Mouse (Mus musculus) MEL (cell line): ENCODE results near the gene Pole. TPM values are rescaled to one million over a fixed set of nuclear protein-coding genes. Genes with fewer than 3 reads are reported as not detected.

ENCODE experiments used
- DNase-seq: peaks from one replicate; pipeline ENCODE4 v3.0.0; 2011; ENCODE audit warnings: low read depth, low spot score
- H3K27ac ChIP-seq: 2 replicates; pipeline ENCODE4 v1.5.1; 2012; ENCODE audit warnings: low read depth, mild to moderate bottlenecking, control low read depth, low read length, moderate library complexity; ENCODE audit not compliant: control insufficient read depth
- H3K27me3 ChIP-seq, 2 experiments: fragments of 150-350 bp in 1 of 2; sonication (generic) in 1 of 2; 2 replicates each; pipeline ENCODE4 v1.6.1; 2012; ENCODE audit warnings: low read length in 2 of 2, mild to moderate bottlenecking in 2 of 2, improper control_type of control experiment in 1 of 2, moderate library complexity in 1 of 2; ENCODE audit not compliant: insufficient read depth in 2 of 2, control insufficient read depth in 1 of 2
- H3K36me3 ChIP-seq, 2 experiments: 2 replicates each; pipeline ENCODE4 v1.6.1; 2012 to 2014; ENCODE audit warnings: low read length in 2 of 2, improper control_type of control experiment in 1 of 2, inconsistent platforms in 1 of 2, mild to moderate bottlenecking in 1 of 2; ENCODE audit not compliant: insufficient read depth in 2 of 2, control insufficient read depth in 1 of 2
- H3K4me1 ChIP-seq, 2 experiments: fragments of 150-350 bp in 1 of 2; sonication (generic) in 1 of 2; 2 replicates each; pipeline ENCODE4 v1.6.1; 2012; ENCODE audit warnings: low read length in 2 of 2, improper control_type of control experiment in 1 of 2, mild to moderate bottlenecking in 1 of 2; ENCODE audit not compliant: insufficient read depth in 2 of 2, control insufficient read depth in 1 of 2
- H3K4me3 ChIP-seq, 2 experiments: fragments of 150-350 bp in 1 of 2; sonication (generic) in 1 of 2; 2 replicates each; pipeline ENCODE4 v1.5.1; 2012; ENCODE audit warnings: low read depth in 2 of 2, low read length in 2 of 2, mild to moderate bottlenecking in 2 of 2, moderate library complexity in 2 of 2, control low read depth in 1 of 2, improper control_type of control experiment in 1 of 2; ENCODE audit not compliant: control insufficient read depth in 1 of 2, insufficient read depth in 1 of 2
- H3K79me2 ChIP-seq: 2 replicates; pipeline ENCODE4 v1.6.1; 2012; ENCODE audit warnings: mild to moderate bottlenecking, low read length, moderate library complexity; ENCODE audit not compliant: control insufficient read depth, poor library complexity, insufficient read depth
- H3K9ac ChIP-seq: 2 replicates; pipeline ENCODE4 v1.6.1; 2012; ENCODE audit warnings: low read depth, mild to moderate bottlenecking, control low read depth, low read length, moderate library complexity; ENCODE audit not compliant: control insufficient read depth, poor library complexity, severe bottlenecking
- H3K9me3 ChIP-seq: fragments of 150-350 bp; sonication (generic); replicated peaks from 2 replicates; pipeline ENCODE4 v1.6.1; 2012; ENCODE audit warnings: mild to moderate bottlenecking, low read length, improper control_type of control experiment, moderate library complexity; ENCODE audit not compliant: insufficient read depth
- CTCF ChIP-seq, 3 experiments: IDR thresholded peaks in 2 of 3; conservative IDR thresholded peaks in 1 of 3; 2 replicates each; pipeline ENCODE4 v1.5.1; 2011 to 2012; ENCODE audit warnings: low read length in 3 of 3, low read depth in 2 of 3, mild to moderate bottlenecking in 2 of 3, improper control_type of control experiment in 1 of 3, inconsistent platforms in 1 of 3, mixed read lengths in 1 of 3, moderate library complexity in 1 of 3; ENCODE audit not compliant: control insufficient read depth in 1 of 3, insufficient read depth in 1 of 3, poor library complexity in 1 of 3, severe bottlenecking in 1 of 3
- E2F4 ChIP-seq: IDR thresholded peaks from 2 replicates; pipeline ENCODE4 v1.6.1; 2011; ENCODE audit warnings: low read depth, low read length, improper control_type of control experiment, borderline replicate concordance
- ELF1 ChIP-seq: IDR thresholded peaks from 2 replicates; pipeline ENCODE4 v1.6.1; 2014; ENCODE audit warnings: low read depth, mild to moderate bottlenecking, inconsistent platforms, low read length, improper control_type of control experiment, moderate library complexity
- EP300 ChIP-seq, 2 experiments: IDR thresholded peaks; 2 replicates each; pipeline ENCODE4 v1.6.1; 2011; ENCODE audit warnings: improper control_type of control experiment in 2 of 2, low read length in 2 of 2, low read depth in 1 of 2, mild to moderate bottlenecking in 1 of 2
- ETS1 ChIP-seq: IDR thresholded peaks from 2 replicates; pipeline ENCODE4 v1.6.1; 2012; ENCODE audit warnings: low read depth, mild to moderate bottlenecking, inconsistent platforms, low read length, improper control_type of control experiment, moderate library complexity
- GABPA ChIP-seq: IDR thresholded peaks from 2 replicates; pipeline ENCODE4 v1.6.1; 2012; ENCODE audit warnings: low read depth, mild to moderate bottlenecking, inconsistent platforms, low read length, improper control_type of control experiment, moderate library complexity
- GATA1 ChIP-seq: IDR thresholded peaks from 2 replicates; pipeline ENCODE4 v1.6.1; 2011; ENCODE audit warnings: low read depth, low read length, improper control_type of control experiment
- HCFC1 ChIP-seq: IDR thresholded peaks from 2 replicates; pipeline ENCODE4 v1.6.1; 2012; ENCODE audit warnings: low read depth, mild to moderate bottlenecking, inconsistent platforms, low read length, improper control_type of control experiment, moderate library complexity
- KAT2A ChIP-seq: conservative IDR thresholded peaks from 2 replicates; pipeline ENCODE4 v1.6.1; 2012; ENCODE audit warnings: low read depth, low read length, improper control_type of control experiment, inconsistent platforms
- NRF1 ChIP-seq: IDR thresholded peaks from 2 replicates; pipeline ENCODE4 v1.6.1; 2014; ENCODE audit warnings: low read depth, mild to moderate bottlenecking, inconsistent platforms, low read length, improper control_type of control experiment, moderate library complexity; ENCODE audit not compliant: poor library complexity, insufficient read depth, severe bottlenecking
- POLR2A ChIP-seq, 2 experiments: IDR thresholded peaks; 2 replicates each; pipeline ENCODE4 v1.6.1; 2011 to 2012; ENCODE audit warnings: low read length in 2 of 2, mild to moderate bottlenecking in 2 of 2, control low read depth in 1 of 2, improper control_type of control experiment in 1 of 2, low read depth in 1 of 2, moderate library complexity in 1 of 2; ENCODE audit not compliant: control insufficient read depth in 1 of 2, insufficient read depth in 1 of 2, poor library complexity in 1 of 2
- POLR2AphosphoS2 ChIP-seq: IDR thresholded peaks from 2 replicates; pipeline ENCODE4 v1.6.1; 2011; ENCODE audit warnings: low read length, improper control_type of control experiment
- POLR2AphosphoS5 ChIP-seq: IDR thresholded peaks from 2 replicates; pipeline ENCODE4 v1.6.1; 2012; ENCODE audit warnings: low read depth, borderline replicate concordance, mild to moderate bottlenecking, inconsistent platforms, low read length, moderate library complexity, mixed read lengths
- RAD21 ChIP-seq: IDR thresholded peaks from 2 replicates; pipeline ENCODE4 v1.6.1; 2011; ENCODE audit warnings: mild to moderate bottlenecking, low read depth, low read length, improper control_type of control experiment
- SMC3 ChIP-seq: IDR thresholded peaks from 2 replicates; pipeline ENCODE4 v1.6.1; 2011; ENCODE audit warnings: low read depth, low read length, improper control_type of control experiment
- TAL1 ChIP-seq: IDR thresholded peaks from 2 replicates; pipeline ENCODE4 v1.6.1; 2012; ENCODE audit warnings: mild to moderate bottlenecking, inconsistent platforms, low read length, moderate library complexity, mixed read lengths
- TBP ChIP-seq: IDR thresholded peaks from 2 replicates; pipeline ENCODE4 v1.8.0; 2011; ENCODE audit warnings: low read depth, low read length, improper control_type of control experiment
- TCF12 ChIP-seq: IDR thresholded peaks from 2 replicates; pipeline ENCODE4 v1.6.1; 2014; ENCODE audit warnings: low read depth, mild to moderate bottlenecking, inconsistent platforms, low read length, improper control_type of control experiment, moderate library complexity
- USF1 ChIP-seq: IDR thresholded peaks from 2 replicates; pipeline ENCODE4 v1.6.1; 2014; ENCODE audit warnings: low read depth, mild to moderate bottlenecking, inconsistent platforms, low read length, improper control_type of control experiment, moderate library complexity
- ZKSCAN1 ChIP-seq: IDR thresholded peaks from 2 replicates; pipeline ENCODE4 v1.6.1; 2012; ENCODE audit warnings: low read depth, mild to moderate bottlenecking, inconsistent platforms, low read length, improper control_type of control experiment, moderate library complexity
- ZNF384 ChIP-seq: IDR thresholded peaks from 2 replicates; pipeline ENCODE4 v1.6.1; 2012; ENCODE audit warnings: low read depth, mild to moderate bottlenecking, inconsistent platforms, low read length, improper control_type of control experiment
- polyA plus RNA-seq, 2 experiments: library from polyadenylated mRNA; stranded (reverse) in 1 of 2; unstranded in 1 of 2; fragments of >175 nt in 1 of 2; fragments of >200 nt in 1 of 2; gene quantifications; 2 replicates each; pipeline versions ENCODE4 v1.2.1 to v1.2.4; 2012; ENCODE audit warnings: low replicate concordance in 2 of 2, low read depth in 1 of 2; ENCODE audit not compliant: insufficient read length in 2 of 2, insufficient read depth in 1 of 2, missing spikeins in 1 of 2
- total RNA-seq: library from RNA; depleted of rRNA; stranded (reverse); fragments of 300-350 nt; gene quantifications from 2 replicates; pipeline ENCODE4 v1.2.3, GENCODE M21; 2012

Pole gene
- total and polyA plus RNA-seq, 3 experiments = 32.4 to 81.4 (median 52.6) TPM

GRCm38 (mm10) chr5:110274147-110274546 is 12.0 kb upstream of the Pole start:
- H3K27me3 ChIP-seq = no peaks in the 10 kb centered on the region
- peaks cover 5% of the 10 kb centered on the region for H3K79me2 ChIP-seq
- H3K4me1 ChIP-seq = peaks cover 6 to 14% of the 10 kb centered on the region in 2 experiments
- H3K4me3 ChIP-seq = no peak overlapping the region
- TF ChIP-seq TCF12 (peak; percentile 50; the same call in 1 of the 2 replicates), GATA1 (peak; percentile 78), SMC3 (no peak), NRF1 (no peak), ZKSCAN1 (no peak), EP300 (IDR thresholded peaks at IDR 0.05; ENCODE audit: low read depth in 1 of 2, low read length in 2 of 2) (peak; percentile 59 to 76)
- peak; percentile 58 for DNase-seq
- H3K36me3 ChIP-seq = peaks cover 0 to 21% of the 10 kb centered on the region in 2 experiments; a peak in 2 of 4 replicates
- H3K9ac ChIP-seq = no peak overlapping the region
- no peak overlapping the region for H3K27ac ChIP-seq
- no peaks in the 10 kb centered on the region for H3K9me3 ChIP-seq

GRCm38 (mm10) chr5:110274846-110275245 is 11.3 kb upstream of the Pole start:
- DNase-seq = no peak
- no peak for TF ChIP-seq ETS1
- TF ChIP-seq HCFC1 = no peak
- TF ChIP-seq, all 39 proteins: peak for 0
- Histone ChIP-seq H3K27me3 (no peaks in the 10 kb centered on the region), H3K9me3 (no peaks in the 10 kb centered on the region), H3K79me2 (no peaks in the 10 kb centered on the region), H3K4me3 (no peak overlapping the region), H3K4me1 (peaks cover 6 to 14% of the 10 kb centered on the region in 2 experiments), H3K27ac (no peak overlapping the region), H3K9ac (no peak overlapping the region), H3K36me3 (peaks cover 0 to 21% of the 10 kb centered on the region in 2 experiments; a peak in 2 of 4 replicates)

GRCm38 (mm10) chr5:110276391-110276790 is 9.7 kb upstream of the Pole start:
- H3K4me3 ChIP-seq = no peak overlapping the region
- H3K27ac ChIP-seq = no peak overlapping the region
- no peaks in the 10 kb centered on the region for H3K27me3 ChIP-seq
- no peak for DNase-seq
- H3K36me3 ChIP-seq = peaks cover 0 to 21% of the 10 kb centered on the region in 2 experiments; a peak in 2 of 4 replicates
- no peaks in the 10 kb centered on the region for H3K79me2 ChIP-seq
- no peak overlapping the region for H3K9ac ChIP-seq
- H3K9me3 ChIP-seq = no peaks in the 10 kb centered on the region
- TF ChIP-seq ZNF384 (no peak), KAT2A (no peak), RAD21 (no peak), POLR2A (IDR thresholded peaks at IDR 0.05; ENCODE audit: control insufficient read depth in 1 of 2, insufficient read depth in 1 of 2, low read depth in 1 of 2, low read length in 2 of 2, poor library complexity in 1 of 2) (no peak), CTCF (IDR thresholded peaks at IDR 0.05 in 2 of 3, conservative IDR thresholded peaks at IDR 0.05 in 1 of 3; ENCODE audit: control insufficient read depth in 1 of 3, insufficient read depth in 1 of 3, low read depth in 2 of 3, low read length in 3 of 3, poor library complexity in 1 of 3, severe bottlenecking in 1 of 3) (no peak), ETS1 (no peak), GABPA (no peak), POLR2AphosphoS5 (no peak), TAL1 (no peak), NRF1 (no peak), TCF12 (no peak), POLR2AphosphoS2 (no peak), E2F4 (no peak), SMC3 (no peak), ELF1 (no peak), ZKSCAN1 (no peak), USF1 (no peak), TBP (no peak)
- TF ChIP-seq, all 39 proteins: peak for 0
- H3K4me1 ChIP-seq = peaks cover 6 to 16% of the 10 kb centered on the region in 2 experiments
